Mouse (Mus musculus) intestine, embryonic 15.5 days (tissue): ENCODE results near the gene Map3k9. TPM values are rescaled to one million over a fixed set of nuclear protein-coding genes. Genes with fewer than 3 reads are reported as not detected.
A peak's percentile ranks its signal among the peaks of the same experiment; 100 is the strongest.

Experiments used
- ATAC-seq: fragments of 200-750 bp; cut with Nextera tagmentation; 2 replicates; pipeline ENCODE4 v1.8.0; 2017; ENCODE audit warnings: moderate TSS enrichment, moderate library complexity
- H3K27ac ChIP-seq: fragments of 300-500 bp; sonication (generic); 2 replicates; pipeline ENCODE4 v1.5.1; 2015; ENCODE audit warnings: mild to moderate bottlenecking, inconsistent platforms
- H3K27me3 ChIP-seq: fragments of 300-500 bp; sonication (generic); replicated peaks from 2 replicates; pipeline ENCODE4 v1.6.1; 2015; ENCODE audit warnings: inconsistent platforms
- H3K36me3 ChIP-seq: fragments of 300-500 bp; sonication (generic); 2 replicates; pipeline ENCODE4 v1.6.1; 2015; ENCODE audit warnings: inconsistent platforms
- H3K4me1 ChIP-seq: fragments of 300-500 bp; sonication (generic); replicated peaks from 2 replicates; pipeline ENCODE4 v1.6.1; 2015; ENCODE audit warnings: inconsistent platforms
- H3K4me2 ChIP-seq: fragments of 300-500 bp; sonication (generic); replicated peaks from 2 replicates; pipeline ENCODE4 v1.6.1; 2015; ENCODE audit warnings: mild to moderate bottlenecking, inconsistent platforms
- H3K4me3 ChIP-seq: fragments of 300-500 bp; sonication (generic); replicated peaks from 2 replicates; pipeline ENCODE4 v1.5.1; 2015; ENCODE audit warnings: inconsistent platforms
- H3K9ac ChIP-seq: fragments of 300-500 bp; sonication (generic); 2 replicates; pipeline ENCODE4 v1.6.1; 2015; ENCODE audit warnings: inconsistent platforms
- H3K9me3 ChIP-seq: fragments of 300-500 bp; sonication (generic); 2 replicates; pipeline ENCODE4 v1.6.1; 2016; ENCODE audit warnings: inconsistent platforms
- WGBS: fragments of 180-500 bp; shearing (Covaris S2); methylation state at CpG from one replicate; pipeline ENCODE4 v1.1.7; 2015; 5-methylcytosine and 5-hydroxymethylcytosine counted together
- polyA plus RNA-seq: library from polyadenylated mRNA; unstranded; fragments of >200 nt; fragmentation: Nextera tagmentation; extraction: Ambion mirVana; gene quantifications from 2 replicates; pipeline ENCODE4 v1.2.1, GENCODE M21; 2015

The Map3k9 gene
- polyA plus RNA-seq, 1 experiment from 2014 or later, result 2.4 TPM

- H3K4me3 ChIP-seq, result peak overlapping the region; percentile 74
- no peaks in the 10 kb centered on the region for H3K9me3 ChIP-seq
- under 1% methylated on average over 90 of the region's 91 CpGs for WGBS
- peak overlapping the region; percentile 86 for H3K27ac ChIP-seq
- no peaks in the 10 kb centered on the region for H3K36me3 ChIP-seq
- H3K4me1 ChIP-seq, result peaks cover 6% of the 10 kb centered on the region
- H3K4me2 ChIP-seq, result peak overlapping the region; percentile 90
- peak overlapping the region; percentile 71 for H3K9ac ChIP-seq
- H3K27me3 ChIP-seq, result peaks cover 9% of the 10 kb centered on the region
- ATAC-seq, result peak; percentile 39
Observed at GRCm38 (mm10) chr12:81780271-81781093, 493 bp downstream of the Map3k9 start.

GRCm38 (mm10) chr12:81779831-81780230, 1.1 kb downstream of the Map3k9 start:
- H3K27me3 ChIP-seq, result peaks cover 9% of the 10 kb centered on the region
- peak overlapping the region; percentile 90 for H3K4me2 ChIP-seq

GRCm38 (mm10) chr12:81776191-81776590, 4.8 kb downstream of the Map3k9 start:
- Histone ChIP-seq H3K27me3 (peaks cover 5% of the 10 kb centered on the region), H3K9ac (no peak overlapping the region), H3K4me1 (peaks cover 6% of the 10 kb centered on the region), H3K4me2 (no peak overlapping the region), H3K9me3 (no peaks in the 10 kb centered on the region), H3K36me3 (no peaks in the 10 kb centered on the region), H3K4me3 (no peak overlapping the region), H3K27ac (no peak overlapping the region)
- WGBS, result 30% methylated on average over 3 of the region's 3 CpGs
- ATAC-seq, result no peak

More at GRCm38 (mm10) chr12:81779831-81780230, 1.1 kb downstream of the Map3k9 start:
- 10% methylated on average over 12 of the region's 12 CpGs for WGBS
- H3K4me1 ChIP-seq, result peaks cover 6% of the 10 kb centered on the region
- peak overlapping the region; percentile 86 for H3K27ac ChIP-seq
- H3K36me3 ChIP-seq, result no peaks in the 10 kb centered on the region
- H3K4me3 ChIP-seq, result peak overlapping the region; percentile 74
- ATAC-seq, result peak; percentile 64
- H3K9me3 ChIP-seq, result no peaks in the 10 kb centered on the region
- peak overlapping the region; percentile 71 for H3K9ac ChIP-seq

GRCm38 (mm10) chr12:81775641-81776040, 5.3 kb downstream of the Map3k9 start:
- WGBS, result 86% methylated on average over 2 of the region's 2 CpGs
- Histone ChIP-seq H3K27me3 (peaks cover 4% of the 10 kb centered on the region), H3K4me3 (no peak overlapping the region), H3K4me1 (peaks cover 5% of the 10 kb centered on the region), H3K27ac (no peak overlapping the region), H3K9me3 (no peaks in the 10 kb centered on the region), H3K4me2 (no peak overlapping the region), H3K36me3 (no peaks in the 10 kb centered on the region), H3K9ac (no peak overlapping the region)
- no peak for ATAC-seq

- H3K4me2 ChIP-seq, result no peak overlapping the region
- no peaks in the 10 kb centered on the region for H3K4me1 ChIP-seq
- 83% methylated on average over 4 of the region's 4 CpGs for WGBS
Observed at GRCm38 (mm10) chr12:81774186-81774585, 6.8 kb downstream of the Map3k9 start.

GRCm38 (mm10) chr12:81769458-81769857, 11.5 kb downstream of the Map3k9 start:
- ATAC-seq, result no peak
- H3K27me3 ChIP-seq, result no peaks in the 10 kb centered on the region
- 87% methylated on average over 4 of the region's 4 CpGs for WGBS
- no peaks in the 10 kb centered on the region for H3K4me1 ChIP-seq
- no peak overlapping the region for H3K4me3 ChIP-seq
- no peak overlapping the region for H3K9ac ChIP-seq
- H3K27ac ChIP-seq, result no peak overlapping the region
- H3K4me2 ChIP-seq, result no peak overlapping the region
- H3K36me3 ChIP-seq, result no peaks in the 10 kb centered on the region
- H3K9me3 ChIP-seq, result no peaks in the 10 kb centered on the region

More at GRCm38 (mm10) chr12:81774186-81774585, 6.8 kb downstream of the Map3k9 start:
- no peak overlapping the region for H3K9ac ChIP-seq
- no peaks in the 10 kb centered on the region for H3K9me3 ChIP-seq
- no peak for ATAC-seq
- H3K4me3 ChIP-seq, result no peak overlapping the region
- no peaks in the 10 kb centered on the region for H3K27me3 ChIP-seq
- H3K27ac ChIP-seq, result no peak overlapping the region
- no peaks in the 10 kb centered on the region for H3K36me3 ChIP-seq

- WGBS, result 83% methylated on average over 6 of the region's 6 CpGs
- Histone ChIP-seq H3K36me3 (no peaks in the 10 kb centered on the region), H3K4me3 (no peak overlapping the region), H3K4me1 (no peaks in the 10 kb centered on the region), H3K9ac (no peak overlapping the region), H3K9me3 (no peaks in the 10 kb centered on the region), H3K4me2 (no peak overlapping the region), H3K27ac (no peak overlapping the region), H3K27me3 (no peaks in the 10 kb centered on the region)
- no peak for ATAC-seq
Observed at GRCm38 (mm10) chr12:81765386-81765785, 15.6 kb downstream of the Map3k9 start.

- 87% methylated on average over 5 of the region's 5 CpGs for WGBS
Observed at GRCm38 (mm10) chr12:81764370-81764769, 16.6 kb downstream of the Map3k9 start.

GRCm38 (mm10) chr12:81754651-81755050, 26.3 kb downstream of the Map3k9 start:
- Histone ChIP-seq H3K9ac (no peak overlapping the region), H3K27ac (no peak overlapping the region), H3K4me1 (0 out of 2 replicates have a peak, but pooled peaks cover 2% of the 10 kb centered on the region), H3K9me3 (no peaks in the 10 kb centered on the region), H3K4me3 (no peak overlapping the region), H3K36me3 (no peaks in the 10 kb centered on the region), H3K4me2 (no peak overlapping the region), H3K27me3 (no peaks in the 10 kb centered on the region)
- 51% methylated on average over 7 of the region's 7 CpGs for WGBS
- ATAC-seq, result peak; percentile 65

More at GRCm38 (mm10) chr12:81764370-81764769, 16.6 kb downstream of the Map3k9 start:
- Histone ChIP-seq H3K9me3 (no peaks in the 10 kb centered on the region), H3K27me3 (no peaks in the 10 kb centered on the region), H3K9ac (no peak overlapping the region), H3K36me3 (no peaks in the 10 kb centered on the region), H3K4me1 (no peaks in the 10 kb centered on the region), H3K4me2 (no peak overlapping the region), H3K4me3 (no peak overlapping the region), H3K27ac (no peak overlapping the region)
- ATAC-seq, result no peak

- WGBS, result 61% methylated on average over 4 of the region's 4 CpGs
- H3K9ac ChIP-seq, result no peak overlapping the region
Observed at GRCm38 (mm10) chr12:81751116-81751515, 29.9 kb downstream of the Map3k9 start.

GRCm38 (mm10) chr12:81748918-81749317, 32.1 kb downstream of the Map3k9 start:
- Histone ChIP-seq H3K4me2 (no peak overlapping the region), H3K4me1 (peaks cover 13% of the 10 kb centered on the region; the same call in 1 of the 2 replicates), H3K9me3 (no peaks in the 10 kb centered on the region), H3K27ac (no peak overlapping the region), H3K27me3 (no peaks in the 10 kb centered on the region), H3K4me3 (no peak overlapping the region), H3K36me3 (no peaks in the 10 kb centered on the region), H3K9ac (no peak overlapping the region)
- peak; percentile 50 for ATAC-seq
- 43% methylated on average over 3 of the region's 3 CpGs for WGBS

More at GRCm38 (mm10) chr12:81751116-81751515, 29.9 kb downstream of the Map3k9 start:
- Histone ChIP-seq H3K27me3 (no peaks in the 10 kb centered on the region), H3K4me2 (no peak overlapping the region), H3K27ac (no peak overlapping the region), H3K4me3 (no peak overlapping the region), H3K4me1 (peaks cover 11% of the 10 kb centered on the region; the same call in 1 of the 2 replicates), H3K36me3 (no peaks in the 10 kb centered on the region), H3K9me3 (no peaks in the 10 kb centered on the region)
- no peak for ATAC-seq

- WGBS, result 35% methylated on average over 4 of the region's 4 CpGs
- no peak overlapping the region for H3K9ac ChIP-seq
- H3K36me3 ChIP-seq, result no peaks in the 10 kb centered on the region
- no peak overlapping the region for H3K4me3 ChIP-seq
- no peaks in the 10 kb centered on the region for H3K27me3 ChIP-seq
- no peak for ATAC-seq
- no peak overlapping the region for H3K27ac ChIP-seq
- peaks cover 13% of the 10 kb centered on the region; the same call in 1 of the 2 replicates for H3K4me1 ChIP-seq
- H3K9me3 ChIP-seq, result no peaks in the 10 kb centered on the region
- H3K4me2 ChIP-seq, result no peak overlapping the region
Observed at GRCm38 (mm10) chr12:81748021-81748576, 32.9 kb downstream of the Map3k9 start.
